Mouse (Mus musculus) left cerebral cortex, adult 6 months (tissue): ENCODE data around the gene Ptcd1. TPM values are rescaled to one million over a fixed set of nuclear protein-coding genes. Genes with fewer than 3 reads are reported as not detected.

Source experiments
- long read RNA-seq, 2 experiments: library from polyadenylated mRNA; unstranded; transcript quantifications; one replicate each; pipeline ENCODE4 v2.0.0; 2019 to 2020
- polyA plus RNA-seq: library from polyadenylated mRNA; unstranded; fragments of <200 nt; fragmentation: Nextera tagmentation; gene quantifications from 2 replicates; pipeline ENCODE4 v1.2.3, GENCODE M21; 2021

Gene Ptcd1
- polyA plus RNA-seq, result 14.6 and 14.8 TPM in 2 replicates
- long read RNA-seq, experiment 1, transcript Ptcd1-201 (9 exons, 3,087 nt), result major isoform, 151 of 172 reads
- long read RNA-seq, experiment 1, partial matches to known transcripts, result 11 of 172 reads
- long read RNA-seq, experiment 1, other reads (novel, unspliced or antisense), result 10 of 172 reads
- long read RNA-seq, experiment 2, transcript Ptcd1-201 (9 exons, 3,087 nt), result major isoform, 10 of 15 reads
- long read RNA-seq, experiment 2, partial matches to known transcripts, result 3 of 15 reads
- long read RNA-seq, experiment 2, other reads (novel, unspliced or antisense), result 2 of 15 reads

DNA sequence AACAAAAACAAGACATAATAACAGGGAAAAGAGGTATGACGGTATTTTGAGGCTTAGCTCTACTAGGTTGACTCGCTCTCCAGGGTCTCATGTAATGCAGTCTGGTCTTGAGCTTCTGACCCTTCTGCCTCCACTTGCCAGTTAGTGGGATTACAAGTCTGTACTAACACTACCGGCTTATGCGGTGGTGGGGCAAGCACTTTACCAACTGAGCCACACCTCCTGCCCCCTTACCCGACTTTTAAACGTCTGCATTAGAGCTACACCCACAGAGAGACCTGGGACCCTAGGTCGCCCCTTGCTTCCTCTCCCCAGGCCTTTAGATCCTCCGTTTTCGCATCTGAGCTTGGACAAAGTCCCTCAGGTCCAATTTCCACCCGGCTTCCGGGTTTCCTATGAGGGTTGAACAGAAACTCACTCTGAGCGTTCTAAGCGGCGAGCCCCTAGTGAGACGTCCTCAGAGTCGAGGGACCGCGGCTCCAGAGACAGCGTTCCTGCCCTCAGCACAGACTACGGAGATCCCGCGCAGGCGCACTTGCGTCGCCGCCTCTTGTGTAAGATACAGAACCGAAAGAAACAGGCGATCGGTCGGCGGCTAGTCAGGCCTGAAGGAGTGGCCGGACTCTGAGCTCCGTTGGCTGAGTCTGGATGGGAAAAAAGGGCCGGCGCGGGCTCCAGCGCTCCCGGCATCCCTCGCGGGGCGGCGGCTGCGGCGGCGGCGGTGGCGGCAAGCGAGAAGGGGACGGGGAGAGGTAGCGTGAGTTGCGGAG is at the start of gene Ptcd1, which contains the start of gene Cpsf4:
Ptcd1 (minus strand) TSS at position 573 of the 770 bp plus-strand sequence.
Cpsf4 (plus strand) TSS at position 678 of the 770 bp plus-strand sequence.

DNA sequence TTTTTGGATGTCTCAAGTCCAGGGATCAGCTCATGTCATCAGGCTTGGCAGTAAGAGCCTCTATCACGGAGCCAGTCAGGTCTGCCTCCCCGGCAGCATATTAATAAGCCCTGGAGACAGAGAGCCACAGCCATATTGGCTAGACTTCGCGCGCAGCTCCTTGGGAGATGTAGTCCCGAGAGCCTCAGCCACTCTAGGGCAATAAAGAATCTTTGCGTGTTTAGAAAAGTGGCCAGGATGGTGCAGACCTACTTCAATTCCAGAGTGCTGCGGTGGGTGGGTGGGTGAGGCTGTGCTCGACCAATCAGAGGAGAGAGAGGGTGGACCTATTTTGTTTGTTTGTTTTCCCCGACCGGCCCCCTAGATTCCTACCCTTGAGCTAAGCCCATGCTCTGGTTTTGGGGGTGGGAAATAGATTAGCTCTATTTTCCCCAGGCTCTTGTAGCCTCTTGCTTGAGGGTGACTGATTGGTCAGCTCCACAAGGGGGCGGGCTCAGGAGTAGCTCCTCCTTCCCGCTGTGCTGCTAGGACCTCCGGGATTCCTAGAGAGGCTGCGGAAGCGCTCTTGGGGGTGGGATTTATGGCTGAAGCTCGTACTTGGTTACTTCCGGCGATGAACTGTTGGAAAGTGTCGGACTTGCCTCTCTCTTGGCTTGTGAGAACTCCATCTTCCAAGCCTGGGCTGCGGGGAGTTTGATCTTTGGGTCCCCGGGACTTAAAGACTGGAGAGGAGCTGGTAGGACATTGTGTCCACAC is 37.2 kb upstream of the Ptcd1 start, which contains the start of gene Zkscan5:
Zkscan5 (plus strand) TSS at position 627 of the 756 bp plus-strand sequence.

DNA sequence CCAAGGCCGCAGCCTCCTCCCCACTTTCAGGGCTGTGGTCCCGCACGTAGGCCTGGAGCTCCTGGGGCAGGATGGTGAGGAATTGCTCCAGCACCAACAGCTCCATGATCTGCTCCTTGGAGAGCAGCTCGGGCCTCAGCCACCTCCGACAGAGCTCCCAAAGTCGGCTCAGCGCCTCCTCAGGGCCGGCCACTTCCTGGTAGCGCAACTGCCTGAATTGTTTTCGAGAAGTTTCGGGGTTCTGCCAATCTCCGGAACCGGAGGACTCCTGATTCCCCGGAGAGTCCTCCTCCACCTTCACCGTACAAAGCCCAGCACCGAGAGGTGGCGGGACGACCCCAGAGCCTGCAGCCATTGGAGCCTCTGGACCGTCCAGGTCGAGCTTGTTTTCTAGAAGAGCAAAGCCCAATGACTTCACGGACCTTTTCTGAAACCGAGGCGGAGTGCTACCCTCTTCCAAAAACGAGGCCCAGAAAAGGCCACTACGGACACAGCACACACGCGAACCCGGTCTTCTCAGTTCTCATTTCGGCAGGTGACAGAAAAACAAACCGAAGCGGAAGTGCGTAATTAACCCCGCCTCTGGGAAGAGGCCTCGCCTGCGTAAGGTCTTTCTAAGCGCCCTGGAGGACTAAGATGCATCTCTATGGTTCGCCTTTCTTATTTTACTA is 34.5 kb upstream of the Ptcd1 start, which contains the start of gene Zkscan14:
Zkscan14 (minus strand) TSS at position 548 of the 671 bp plus-strand sequence.

DNA sequence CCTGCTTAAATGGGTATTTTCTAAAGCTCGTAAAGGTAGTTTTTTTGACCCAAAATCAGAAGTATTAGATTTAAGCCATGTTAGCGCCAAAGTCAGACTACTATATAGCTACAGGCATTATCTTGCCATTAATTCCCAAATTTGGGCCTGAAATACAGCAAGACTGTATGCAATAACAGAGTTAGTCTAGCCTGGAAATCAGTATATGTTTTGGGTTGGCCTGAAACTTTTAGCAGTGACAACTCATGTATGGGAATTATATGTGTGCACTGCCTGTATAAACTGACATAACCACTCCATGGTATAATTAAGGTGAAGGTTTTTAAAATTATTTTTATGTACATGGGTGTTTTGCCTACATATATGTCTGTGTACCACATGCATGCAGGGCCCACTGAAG is 25.1 kb upstream of the Ptcd1 start, which contains the start of gene Atp5j2:
Atp5j2 (minus strand) TSS at position 101 of the 400 bp plus-strand sequence.

DNA sequence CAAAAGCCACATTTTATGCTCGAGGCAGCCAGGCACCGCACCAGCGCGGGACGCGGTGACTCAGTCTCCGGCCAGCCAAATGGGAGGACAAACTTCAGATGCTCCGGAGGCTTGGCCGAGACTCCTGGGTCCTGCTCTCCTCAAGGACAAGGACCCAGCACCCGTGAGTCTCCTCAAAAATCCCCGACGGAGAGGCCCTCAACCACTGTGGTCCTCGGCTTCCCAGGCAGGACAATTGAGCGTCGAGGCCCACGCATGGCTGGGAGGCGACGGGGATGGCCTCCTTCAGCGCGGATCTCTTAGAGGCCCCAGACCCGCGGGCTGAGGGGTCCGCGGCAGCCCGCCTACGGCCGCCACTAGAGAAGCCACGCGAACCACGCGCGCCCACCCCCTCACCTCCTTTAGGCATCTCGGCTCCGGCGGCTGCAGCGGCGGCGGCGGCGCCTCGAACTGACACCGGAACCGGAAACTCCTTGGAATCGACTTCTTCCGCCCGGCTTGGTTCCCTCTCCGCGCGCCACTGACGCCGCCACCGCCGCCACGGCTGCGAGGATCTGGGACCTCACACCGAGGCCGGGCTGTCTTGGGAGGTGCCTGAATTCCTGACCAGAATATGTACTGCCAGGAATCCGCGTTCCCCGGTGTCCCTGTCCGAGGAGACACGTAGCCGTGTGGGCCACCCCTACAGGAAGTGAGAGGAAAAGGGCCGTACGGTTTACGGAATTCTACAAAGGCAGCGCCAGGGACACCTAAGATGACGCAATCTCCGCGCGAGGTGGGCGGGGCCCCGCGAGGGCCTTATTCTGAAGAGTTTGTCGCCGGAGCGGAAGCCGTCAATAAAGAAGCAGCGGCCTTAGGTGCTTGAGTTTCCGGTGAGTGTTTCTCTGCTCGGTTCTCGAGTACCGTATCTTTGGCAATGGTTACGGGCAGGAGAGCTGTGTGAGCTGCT is 27.1 kb downstream of the Ptcd1 start, which contains the start of the genes Pdap1 and Bud31:
Pdap1 (minus strand) TSS at position 668 of the 949 bp plus-strand sequence.
Bud31 (plus strand) TSS at position 792 of the 949 bp plus-strand sequence.

DNA sequence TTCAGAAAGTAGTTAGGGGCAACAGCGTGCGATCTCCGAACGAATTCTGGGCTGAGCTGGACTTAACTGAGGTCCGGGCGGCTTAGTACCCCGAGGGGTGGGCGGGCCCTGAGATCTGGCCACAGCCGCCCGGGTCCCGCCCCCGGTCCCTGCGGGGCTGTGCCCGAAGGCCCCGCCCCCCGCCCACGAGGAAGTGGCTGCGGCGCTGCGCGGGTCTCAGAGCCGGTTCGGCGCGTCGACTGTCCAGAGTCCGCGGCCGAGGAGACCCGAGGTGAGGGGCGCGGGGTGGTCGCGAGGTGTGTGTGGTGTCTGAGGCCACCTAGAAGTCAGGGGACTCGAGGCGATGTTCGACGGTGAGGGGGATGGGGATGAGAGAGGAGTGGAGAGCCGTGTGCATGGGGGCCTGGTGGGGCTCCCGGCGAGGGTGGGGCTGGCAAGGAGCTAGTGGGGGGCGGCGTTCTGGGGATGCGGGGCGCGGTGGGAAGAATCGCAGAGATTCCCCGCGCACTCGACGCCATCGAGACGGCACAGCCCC is 52.8 kb downstream of the Ptcd1 start, which contains the start of gene Arpc1b:
Arpc1b (plus strand) TSS at position 145 of the 535 bp plus-strand sequence.

Other genes starting within 250 kb of the Ptcd1 start
- gene Smurf1, start 201.3 kb downstream of the Ptcd1 start, polyA plus RNA-seq, result 3.0 TPM in 2 replicates
- not detected in 2 replicates for gene Gm4871, start 134.4 kb downstream of the Ptcd1 start, polyA plus RNA-seq
- gene 1700018F24Rik, start 124.1 kb downstream of the Ptcd1 start, polyA plus RNA-seq, result not detected in 2 replicates
- gene Arpc1a, start 83.3 kb downstream of the Ptcd1 start, polyA plus RNA-seq, result 301 and 348 TPM in 2 replicates
- not detected in 2 replicates for gene Kpna7, start 83.1 kb downstream of the Ptcd1 start, polyA plus RNA-seq
- gene Arpc1b, start 52.9 kb downstream of the Ptcd1 start, polyA plus RNA-seq, result 50.2 and 58.6 TPM in 2 replicates
- gene Pdap1, start 26.9 kb downstream of the Ptcd1 start, polyA plus RNA-seq, result 66.4 and 82.4 TPM in 2 replicates
- 121 and 122 TPM in 2 replicates for gene Bud31, start 26.7 kb downstream of the Ptcd1 start, polyA plus RNA-seq
- 6.3 and 9.7 TPM in 2 replicates for gene Cpsf4, start 105 bp upstream of the Ptcd1 start, polyA plus RNA-seq
- 1,054 and 1,489 TPM in 2 replicates for gene Atp5j2, start 25.0 kb upstream of the Ptcd1 start, polyA plus RNA-seq
- gene Zkscan14, start 34.8 kb upstream of the Ptcd1 start, polyA plus RNA-seq, result 10.4 and 12.3 TPM in 2 replicates
- gene Zkscan5, start 37.5 kb upstream of the Ptcd1 start, polyA plus RNA-seq, result 5.3 and 7.2 TPM in 2 replicates
- gene Zfp655, start 64.6 kb upstream of the Ptcd1 start, polyA plus RNA-seq, result 17.0 and 24.6 TPM in 2 replicates
- 0.75 and 1.1 TPM in 2 replicates for gene Zscan25, start 113.4 kb upstream of the Ptcd1 start, polyA plus RNA-seq
- not detected in 2 replicates for gene Cyp3a57, start 178.2 kb upstream of the Ptcd1 start, polyA plus RNA-seq